Mouse (Mus musculus): ENCODE measurements around the gene Nanog. TPM values are rescaled to one million over a fixed set of nuclear protein-coding genes. Genes with fewer than 3 reads are reported as not detected.

Nanog gene
- polyA plus RNA-seq, 1 experiment, result 18.2 TPM

DNA sequence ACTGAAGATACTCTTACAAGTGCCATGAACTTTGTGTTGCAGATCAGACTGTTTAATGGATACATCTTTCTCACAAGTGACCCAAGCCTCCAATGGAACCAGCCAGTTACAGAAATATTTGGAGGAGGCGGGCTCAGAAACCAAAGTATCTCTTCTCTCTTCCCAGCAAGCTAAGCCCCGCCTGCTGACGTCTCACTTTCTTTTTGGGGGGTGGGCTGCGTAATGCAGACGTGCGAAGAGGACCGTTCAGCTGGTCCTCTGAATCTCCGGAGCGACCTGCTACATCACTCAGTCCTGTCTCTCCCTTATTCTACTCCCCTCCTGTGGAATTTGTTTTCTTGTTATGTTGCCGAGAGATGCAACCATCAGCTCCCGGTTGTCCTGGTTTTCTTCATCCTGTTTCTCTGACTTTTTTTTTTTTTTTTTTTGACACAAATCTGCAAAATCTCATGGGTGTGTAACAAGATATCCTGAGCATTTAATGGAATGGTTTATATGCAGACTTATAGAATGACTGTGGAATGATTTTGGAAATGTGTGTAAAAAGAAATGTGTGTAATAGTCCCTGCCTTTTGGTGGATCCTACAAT, 53.8 kb downstream of the Nanog start:
- 3% methylated on average over 11 of the region's 11 CpGs for WGBS
- Histone ChIP-seq H3K4me1 (ENCODE audit: control insufficient read depth, insufficient read depth, low read length) (no peaks in the 10 kb centered on the region; the same call in 1 of the 2 replicates), H3K27ac (ENCODE audit: control insufficient read depth, insufficient read depth, low read depth, low read length, poor library complexity) (peak overlapping the region; percentile 57)

DNA sequence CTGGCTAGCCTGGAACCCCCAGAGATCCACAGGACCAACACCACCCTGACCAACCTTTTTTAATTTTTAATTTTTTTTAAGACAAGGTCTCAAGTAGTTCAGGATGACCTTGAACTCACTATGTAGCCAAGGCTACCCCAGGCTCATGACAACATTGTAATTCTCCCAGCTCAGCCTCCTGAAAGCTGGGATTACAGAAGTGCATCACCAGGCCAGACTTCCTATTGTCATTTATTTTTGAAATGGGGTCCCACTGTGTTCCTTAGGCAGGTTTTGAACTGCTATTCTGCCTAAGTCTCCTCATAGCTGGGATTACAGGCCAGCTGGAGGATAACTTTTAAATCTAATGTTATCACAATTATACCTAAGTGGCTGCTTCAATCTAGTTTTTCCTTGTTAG, 54.6 kb downstream of the Nanog start:
- Histone ChIP-seq H3K4me3 (replicated peaks; ENCODE audit: control insufficient read depth, low read depth, low read length) (no peak overlapping the region), H3K4me1 (ENCODE audit: control insufficient read depth, insufficient read depth, low read length) (no peaks in the 10 kb centered on the region; the same call in 1 of the 2 replicates), H3K27ac (ENCODE audit: control insufficient read depth, insufficient read depth, low read depth, low read length, poor library complexity) (no peak overlapping the region)
- no peak for TF ChIP-seq CTCF (IDR thresholded peaks at IDR 0.05; ENCODE audit: control insufficient read depth, insufficient read depth, low read length)
- no peak for TF ChIP-seq POLR2A (IDR thresholded peaks at IDR 0.05; ENCODE audit: borderline replicate concordance, control insufficient read depth, low read depth, low read length)

More for the DNA sequence above, 53.8 kb downstream of the Nanog start:
- H3K4me3 ChIP-seq (replicated peaks; ENCODE audit: control insufficient read depth, low read depth, low read length), result peak overlapping the region; percentile 79
- no peak for TF ChIP-seq POLR2A (IDR thresholded peaks at IDR 0.05; ENCODE audit: borderline replicate concordance, control insufficient read depth, low read depth, low read length)

DNA sequence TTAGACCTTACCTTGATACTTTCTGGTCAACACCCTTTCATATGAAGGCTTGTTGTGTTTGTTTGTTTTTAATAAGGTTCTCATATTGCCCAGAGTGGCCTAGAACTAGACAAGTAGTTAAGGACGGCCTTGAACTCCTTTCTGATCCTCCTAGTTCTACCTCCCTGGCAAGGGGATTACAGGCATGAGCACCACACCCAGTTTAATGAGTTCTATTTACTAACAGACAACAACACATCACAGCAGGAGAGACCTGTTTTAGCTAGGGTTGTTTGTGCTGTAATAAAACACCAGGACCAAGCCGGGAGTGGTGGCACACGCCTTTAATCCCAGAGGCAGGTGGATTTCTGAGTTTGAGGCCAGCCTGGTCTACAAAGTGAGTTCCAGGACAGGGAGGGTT, 55.2 kb downstream of the Nanog start:
- 87% methylated on average over 3 of the region's 3 CpGs for WGBS
- Histone ChIP-seq H3K4me3 (replicated peaks; ENCODE audit: control insufficient read depth, low read depth, low read length) (no peak overlapping the region), H3K4me1 (ENCODE audit: control insufficient read depth, insufficient read depth, low read length) (no peaks in the 10 kb centered on the region; the same call in 1 of the 2 replicates), H3K27ac (ENCODE audit: control insufficient read depth, insufficient read depth, low read depth, low read length, poor library complexity) (peak overlapping the region; percentile 80; the same call in 1 of the 2 replicates)
- TF ChIP-seq POLR2A (IDR thresholded peaks at IDR 0.05; ENCODE audit: borderline replicate concordance, control insufficient read depth, low read depth, low read length) (no peak), CTCF (IDR thresholded peaks at IDR 0.05; ENCODE audit: control insufficient read depth, insufficient read depth, low read length) (no peak)

- no peaks in the 10 kb centered on the region; the same call in 1 of the 2 replicates for H3K4me1 ChIP-seq (ENCODE audit: control insufficient read depth, insufficient read depth, low read length)
- peak overlapping the region; percentile 80 for H3K27ac ChIP-seq (ENCODE audit: control insufficient read depth, insufficient read depth, low read depth, low read length, poor library complexity)
- peak overlapping the region; percentile 2 for H3K4me3 ChIP-seq (replicated peaks; ENCODE audit: control insufficient read depth, low read depth, low read length)
- 26% methylated on average over 11 of the region's 11 CpGs for WGBS
- TF ChIP-seq POLR2A (IDR thresholded peaks at IDR 0.05; ENCODE audit: borderline replicate concordance, control insufficient read depth, low read depth, low read length), result no peak
- TF ChIP-seq CTCF (IDR thresholded peaks at IDR 0.05; ENCODE audit: control insufficient read depth, insufficient read depth, low read length), result no peak
Observed at GRCm38 (mm10) chr6:122762952-122763700, 55.8 kb downstream of the Nanog start.

DNA sequence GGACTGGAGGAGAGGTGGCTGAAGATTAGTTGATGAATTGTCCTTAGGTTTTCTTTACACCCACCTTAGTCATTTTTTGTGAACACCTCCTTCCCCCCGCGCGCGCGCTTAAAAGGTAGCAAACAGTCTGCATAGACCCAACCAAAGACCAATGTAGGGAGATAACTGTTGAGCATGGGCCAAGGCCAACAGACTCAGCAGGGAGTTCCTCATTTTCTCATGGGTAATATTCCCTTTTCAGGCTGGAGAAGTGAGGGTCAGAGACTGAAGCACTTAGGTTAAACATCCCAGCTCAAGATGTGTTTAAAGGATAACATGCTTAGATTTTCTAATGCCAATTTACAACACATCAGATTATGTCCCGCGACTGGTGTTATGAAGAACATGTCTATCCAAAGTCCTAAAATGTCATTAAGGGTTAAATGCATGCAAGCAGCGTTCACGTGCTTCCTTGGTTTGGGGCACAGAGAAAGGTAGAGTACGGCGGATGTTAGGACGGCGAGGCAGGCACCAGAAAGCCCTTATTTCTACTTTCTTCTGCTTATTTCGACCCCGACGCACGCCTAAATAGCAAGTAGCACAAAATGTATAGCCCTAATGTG, 56.7 kb downstream of the Nanog start:
- 6% methylated on average over 17 of the region's 17 CpGs for WGBS
- H3K4me3 ChIP-seq (replicated peaks; ENCODE audit: control insufficient read depth, low read depth, low read length), result peak overlapping the region; percentile 58
- H3K27ac ChIP-seq (ENCODE audit: control insufficient read depth, insufficient read depth, low read depth, low read length, poor library complexity), result peak overlapping the region; percentile 83
- TF ChIP-seq POLR2A (IDR thresholded peaks at IDR 0.05; ENCODE audit: borderline replicate concordance, control insufficient read depth, low read depth, low read length) (no peak), CTCF (IDR thresholded peaks at IDR 0.05; ENCODE audit: control insufficient read depth, insufficient read depth, low read length) (no peak)
- H3K4me1 ChIP-seq (ENCODE audit: control insufficient read depth, insufficient read depth, low read length), result no peaks in the 10 kb centered on the region; the same call in 1 of the 2 replicates

Other genes starting within 250 kb of the Nanog start
- 10.0 TPM in 1 of 2 replicates, not detected in the other for gene Rimklb, start 208.7 kb upstream of the Nanog start, polyA plus RNA-seq (2011; ENCODE audit: insufficient read depth, insufficient read length, low replicate concordance, missing spikeins)
- gene Mfap5, start 201.6 kb upstream of the Nanog start, polyA plus RNA-seq (2011; ENCODE audit: insufficient read depth, insufficient read length, low replicate concordance, missing spikeins), result 4.1 TPM in 1 of 2 replicates, not detected in the other
- 0.40 TPM in 1 of 2 replicates, not detected in the other for gene Aicda, start 153.7 kb upstream of the Nanog start, polyA plus RNA-seq (2011; ENCODE audit: insufficient read depth, insufficient read length, low replicate concordance, missing spikeins)
- gene Apobec1, start 105.0 kb upstream of the Nanog start, polyA plus RNA-seq (2011; ENCODE audit: insufficient read depth, insufficient read length, low replicate concordance, missing spikeins), result 9.8 and 23.3 TPM in 2 replicates
- 2.0 and 8.2 TPM in 2 replicates for gene Gdf3, start 97.4 kb upstream of the Nanog start, polyA plus RNA-seq (2011; ENCODE audit: insufficient read depth, insufficient read length, low replicate concordance, missing spikeins)
- 1.8 TPM in 1 of 2 replicates, not detected in the other for gene Dppa3, start 81.1 kb upstream of the Nanog start, polyA plus RNA-seq (2011; ENCODE audit: insufficient read depth, insufficient read length, low replicate concordance, missing spikeins)
- gene Slc2a3, start 94.2 kb downstream of the Nanog start, polyA plus RNA-seq (2011; ENCODE audit: insufficient read depth, insufficient read length, low replicate concordance, missing spikeins), result 45.2 and 88.2 TPM in 2 replicates
- 9.6 and 18.0 TPM in 2 replicates for gene Foxj2, start 112.4 kb downstream of the Nanog start, polyA plus RNA-seq (2011; ENCODE audit: insufficient read depth, insufficient read length, low replicate concordance, missing spikeins)
- gene C3ar1, start 148.7 kb downstream of the Nanog start, polyA plus RNA-seq (2011; ENCODE audit: insufficient read depth, insufficient read length, low replicate concordance, missing spikeins), result 0.31 and 0.35 TPM in 2 replicates
- 7.4 and 8.9 TPM in 2 replicates for gene Necap1, start 167.0 kb downstream of the Nanog start, polyA plus RNA-seq (2011; ENCODE audit: insufficient read depth, insufficient read length, low replicate concordance, missing spikeins)
- gene Clec4a1, start 214.4 kb downstream of the Nanog start, polyA plus RNA-seq (2011; ENCODE audit: insufficient read depth, insufficient read length, low replicate concordance, missing spikeins), result 16.5 and 26.6 TPM in 2 replicates
- gene Clec4a3, start 245.0 kb downstream of the Nanog start, polyA plus RNA-seq (2011; ENCODE audit: insufficient read depth, insufficient read length, low replicate concordance, missing spikeins), result 3.1 and 7.9 TPM in 2 replicates